In the genomic region with DNA sequence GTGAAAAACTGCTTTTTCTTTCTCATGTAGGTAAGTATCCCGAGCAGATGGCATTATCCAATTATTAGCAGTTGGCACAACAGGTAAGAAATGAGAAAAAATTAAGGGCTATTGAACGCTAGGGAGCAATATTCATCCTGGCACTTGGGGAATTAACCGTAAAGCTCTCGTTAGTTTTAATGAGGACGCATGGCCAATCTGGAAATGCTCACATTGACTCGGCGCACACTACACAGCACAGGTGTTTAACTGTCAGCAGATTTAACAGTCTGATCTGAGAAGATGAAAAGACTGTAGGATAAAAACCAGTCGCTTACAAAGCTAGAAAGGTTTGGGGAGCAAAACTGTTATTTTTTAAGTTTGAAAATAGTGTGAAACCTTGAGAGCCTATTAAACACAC, we compare ENCODE assay signal across 10 mouse cellular contexts.
"Had no signal": no experiment of that assay in that cellular context is flagged by ENCODE, and none has a peak within 500 bp of the region (broad histone marks: within the 10 kb centered on the region; RNA-seq: fewer than 3 reads in every experiment).

No protein-coding gene starts in this region.

- H3K4me1 ChIP-seq: midbrain, embryonic 12.5 days had no signal

- H3K9me3 ChIP-seq: limb, embryonic 13.5 days; midbrain, embryonic 12.5 days had no signal

- H3K4me2 ChIP-seq: limb, embryonic 13.5 days; midbrain, embryonic 12.5 days had no signal

- H3K4me3 ChIP-seq: layer of hippocampus, adult 2 months; limb, embryonic 13.5 days; midbrain, embryonic 12.5 days had no signal

- H3K27me3 ChIP-seq: limb, embryonic 13.5 days; midbrain, embryonic 12.5 days had no signal

- H3K9ac ChIP-seq: limb, embryonic 13.5 days; liver, embryonic 14.5 days; midbrain, embryonic 12.5 days had no signal

- DNase-seq: kidney, postnatal 10 days; kidney, postnatal 4 days; left cerebral cortex, postnatal 4 days; lung, adult 18-20 months; thymus, postnatal 4 days had no signal

- H3K36me3 ChIP-seq: limb, embryonic 13.5 days; midbrain, embryonic 12.5 days had no signal

- H3K27ac ChIP-seq: layer of hippocampus, adult 2 months; limb, embryonic 13.5 days; liver, embryonic 14.5 days; midbrain, embryonic 12.5 days; stomach, postnatal 0 days had no signal
